Mouse (Mus musculus): ENCODE measurements around the gene Olfr64. TPM values are rescaled to one million over a fixed set of nuclear protein-coding genes. Genes with fewer than 3 reads are reported as not detected.
A peak's percentile ranks its signal among the peaks of the same experiment; 100 is the strongest.

The Olfr64 gene
- polyA plus RNA-seq, 1 experiment from 2014 or later: not detected

GRCm38 (mm10) chr7:103870667-103871066 is 23.6 kb downstream of the Olfr64 start:
- DNase-seq: peak; percentile 51
- H3K4me3 ChIP-seq (ENCODE audit: low read depth, low read length): no peak overlapping the region
- TF ChIP-seq EP300 (IDR thresholded peaks at IDR 0.05; ENCODE audit: low read depth) (peak; percentile 100), CTCF (IDR thresholded peaks at IDR 0.05; ENCODE audit: low read depth) (no peak)
- H3K4me2 ChIP-seq (ENCODE audit: low read depth, low read length): peak overlapping the region; percentile 38; the same call in 1 of the 2 replicates
- H3K9ac ChIP-seq (replicated peaks): peak overlapping the region; percentile 50
- ATAC-seq: peak; percentile 91
- H3K4me1 ChIP-seq (ENCODE audit: insufficient read depth): peaks cover 6% of the 10 kb centered on the region
- H3K9me3 ChIP-seq (ENCODE audit: low read length): no peaks in the 10 kb centered on the region
- H3K27me3 ChIP-seq (ENCODE audit: insufficient read depth, low read length): no peaks in the 10 kb centered on the region
- H3K36me3 ChIP-seq (replicated peaks; ENCODE audit: insufficient read depth, low read length): no peaks in the 10 kb centered on the region
- H3K27ac ChIP-seq (ENCODE audit: low read depth): peak overlapping the region; percentile 96

DNA sequence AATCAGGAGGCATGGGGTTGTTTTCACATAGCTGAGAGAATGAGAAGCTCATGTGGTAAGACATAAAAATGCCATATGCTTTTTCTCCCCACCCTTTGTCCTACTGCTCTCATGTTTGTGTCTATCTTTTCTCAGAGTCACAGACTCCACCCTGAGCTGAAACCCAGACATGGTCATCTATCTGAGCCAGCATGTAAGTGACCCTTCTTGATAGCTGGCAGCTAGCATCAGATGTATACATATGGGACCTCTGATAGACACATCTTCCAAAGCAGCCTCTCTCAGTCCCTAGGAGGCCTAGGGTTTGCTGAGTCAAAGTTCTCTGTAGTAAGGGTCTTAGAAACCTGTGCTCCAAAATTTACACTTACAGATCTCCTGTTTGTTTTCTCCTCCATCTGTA is 28.6 kb downstream of the Olfr64 start:
- peak overlapping the region; percentile 29; the same call in 1 of the 2 replicates for H3K4me2 ChIP-seq (ENCODE audit: low read depth, low read length)
- H3K9me3 ChIP-seq (ENCODE audit: low read length): no peaks in the 10 kb centered on the region
- peak overlapping the region; percentile 52; the same call in 1 of the 2 replicates for H3K9ac ChIP-seq (replicated peaks)
- H3K27me3 ChIP-seq (ENCODE audit: insufficient read depth, low read length): no peaks in the 10 kb centered on the region
- peak overlapping the region; percentile 92 for H3K27ac ChIP-seq (ENCODE audit: low read depth)
- H3K36me3 ChIP-seq (replicated peaks; ENCODE audit: insufficient read depth, low read length): no peaks in the 10 kb centered on the region
- H3K4me3 ChIP-seq (ENCODE audit: low read depth, low read length): no peak overlapping the region
- DNase-seq: peak; percentile 37
- no peak for TF ChIP-seq CTCF (IDR thresholded peaks at IDR 0.05; ENCODE audit: low read depth)
- TF ChIP-seq EP300 (IDR thresholded peaks at IDR 0.05; ENCODE audit: low read depth): peak; percentile 100
- ATAC-seq: peak; percentile 81
- H3K4me1 ChIP-seq (ENCODE audit: insufficient read depth): peaks cover 15% of the 10 kb centered on the region

- no peak for DNase-seq
- Histone ChIP-seq H3K4me2 (ENCODE audit: low read depth, low read length) (peak overlapping the region; percentile 2), H3K27me3 (ENCODE audit: insufficient read depth, low read length) (no peaks in the 10 kb centered on the region), H3K4me3 (ENCODE audit: low read depth, low read length) (no peak overlapping the region), H3K9ac (replicated peaks) (peak overlapping the region; percentile 58), H3K4me1 (ENCODE audit: insufficient read depth) (peaks cover 15% of the 10 kb centered on the region), H3K9me3 (ENCODE audit: low read length) (no peaks in the 10 kb centered on the region), H3K36me3 (replicated peaks; ENCODE audit: insufficient read depth, low read length) (no peaks in the 10 kb centered on the region), H3K27ac (ENCODE audit: low read depth) (peak overlapping the region; percentile 89)
- ATAC-seq: no peak
- 56% methylated on average over 3 of the region's 3 CpGs for WGBS (ENCODE audit: insufficient replicate concordance)
- TF ChIP-seq EP300 (IDR thresholded peaks at IDR 0.05; ENCODE audit: low read depth): no peak
These were observed 32.8 kb downstream of the Olfr64 start for GRCm38 (mm10) chr7:103861531-103861930.

DNA sequence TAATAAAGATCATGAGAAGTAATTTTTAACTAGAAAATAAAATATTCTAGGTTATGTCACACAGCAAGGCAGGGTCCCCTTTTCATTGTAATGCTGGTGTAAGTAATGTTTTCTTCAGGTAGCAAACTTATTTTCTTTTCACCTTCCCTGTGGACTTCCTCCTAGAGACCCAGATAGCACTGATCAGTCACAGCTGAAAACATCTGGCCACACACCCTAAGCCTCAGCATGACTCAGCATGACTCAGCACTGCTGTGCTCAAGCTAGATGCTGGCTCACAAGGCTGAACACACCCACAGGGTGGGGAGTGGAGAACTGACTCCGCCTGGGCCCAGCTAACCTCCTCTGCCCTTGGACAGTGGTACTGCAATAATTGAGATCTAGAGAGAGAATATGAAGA is 33.4 kb downstream of the Olfr64 start:
- peak overlapping the region; percentile 89 for H3K27ac ChIP-seq (ENCODE audit: low read depth)
- peak overlapping the region; percentile 58; the same call in 1 of the 2 replicates for H3K9ac ChIP-seq (replicated peaks)
- no peaks in the 10 kb centered on the region for H3K9me3 ChIP-seq (ENCODE audit: low read length)
- 39% methylated on average over 1 of the region's 1 CpGs for WGBS (ENCODE audit: insufficient replicate concordance)
- H3K4me1 ChIP-seq (ENCODE audit: insufficient read depth): peaks cover 15% of the 10 kb centered on the region
- H3K36me3 ChIP-seq (replicated peaks; ENCODE audit: insufficient read depth, low read length): no peaks in the 10 kb centered on the region
- H3K4me2 ChIP-seq (ENCODE audit: low read depth, low read length): peak overlapping the region; percentile 2
- peak; percentile 86 for ATAC-seq
- TF ChIP-seq CTCF (IDR thresholded peaks at IDR 0.05; ENCODE audit: low read depth) (peak; percentile 56), EP300 (IDR thresholded peaks at IDR 0.05; ENCODE audit: low read depth) (peak; percentile 100)
- DNase-seq: peak; percentile 92
- H3K4me3 ChIP-seq (ENCODE audit: low read depth, low read length): no peak overlapping the region
- no peaks in the 10 kb centered on the region for H3K27me3 ChIP-seq (ENCODE audit: insufficient read depth, low read length)

DNA sequence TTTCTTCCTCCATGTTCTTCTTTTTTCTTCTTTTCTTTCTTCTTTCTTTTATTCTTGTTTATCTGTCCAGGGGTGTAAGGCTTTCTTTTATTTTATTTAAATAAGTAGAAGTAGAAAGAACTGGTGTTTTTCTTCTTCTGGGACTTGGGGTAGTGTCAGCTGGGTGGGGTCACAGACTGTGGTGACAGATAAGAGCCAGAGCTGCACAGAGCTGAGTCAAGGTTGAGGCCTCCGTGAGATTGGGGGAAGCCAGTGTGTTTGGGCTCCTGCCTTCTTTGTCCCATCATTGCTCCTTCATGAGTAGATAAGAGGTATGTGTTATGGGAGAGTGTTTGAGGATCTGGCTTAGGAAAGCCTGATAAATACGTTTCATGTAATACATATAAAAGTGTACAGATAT is 35.2 kb downstream of the Olfr64 start:
- H3K9ac ChIP-seq (replicated peaks): peak overlapping the region; percentile 49

DNA sequence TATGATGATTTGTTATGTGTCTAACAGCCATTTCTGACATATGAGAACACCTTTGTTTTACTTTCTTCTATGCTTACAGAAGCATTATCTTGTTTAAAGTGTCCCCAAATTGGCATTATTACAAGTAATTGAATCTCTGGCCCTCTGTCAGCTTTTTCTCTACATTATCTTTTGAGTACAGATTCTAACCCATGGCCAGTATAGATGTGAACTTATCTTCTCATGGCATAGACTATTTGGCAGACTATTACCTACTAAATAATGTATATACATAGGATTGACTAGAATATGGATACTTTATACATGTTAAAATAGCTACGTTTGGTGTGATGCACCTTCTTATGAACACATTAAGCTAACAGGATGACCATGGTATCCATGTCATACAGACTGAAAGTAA is 39.6 kb downstream of the Olfr64 start:
- Histone ChIP-seq H3K9ac (replicated peaks) (no peak overlapping the region), H3K9me3 (ENCODE audit: low read length) (no peaks in the 10 kb centered on the region)

More for the DNA sequence above, 35.2 kb downstream of the Olfr64 start:
- Histone ChIP-seq H3K4me3 (ENCODE audit: low read depth, low read length) (no peak overlapping the region), H3K4me1 (ENCODE audit: insufficient read depth) (peaks cover 6% of the 10 kb centered on the region), H3K9me3 (ENCODE audit: low read length) (no peaks in the 10 kb centered on the region), H3K4me2 (ENCODE audit: low read depth, low read length) (peak overlapping the region; percentile 44), H3K27ac (ENCODE audit: low read depth) (peak overlapping the region; percentile 89), H3K36me3 (replicated peaks; ENCODE audit: insufficient read depth, low read length) (no peaks in the 10 kb centered on the region), H3K27me3 (ENCODE audit: insufficient read depth, low read length) (no peaks in the 10 kb centered on the region)
- WGBS (ENCODE audit: insufficient replicate concordance): 31% methylated on average over 2 of the region's 2 CpGs
- DNase-seq: peak; percentile 75
- peak; percentile 90 for ATAC-seq
- TF ChIP-seq CTCF (IDR thresholded peaks at IDR 0.05; ENCODE audit: low read depth): no peak
- peak; percentile 99 for TF ChIP-seq EP300 (IDR thresholded peaks at IDR 0.05; ENCODE audit: low read depth)

More for the DNA sequence above, 39.6 kb downstream of the Olfr64 start:
- Histone ChIP-seq H3K4me2 (ENCODE audit: low read depth, low read length) (no peak overlapping the region), H3K27ac (ENCODE audit: low read depth) (peak overlapping the region; percentile 37; the same call in 1 of the 2 replicates), H3K27me3 (ENCODE audit: insufficient read depth, low read length) (no peaks in the 10 kb centered on the region), H3K4me3 (ENCODE audit: low read depth, low read length) (no peak overlapping the region), H3K36me3 (replicated peaks; ENCODE audit: insufficient read depth, low read length) (no peaks in the 10 kb centered on the region), H3K4me1 (ENCODE audit: insufficient read depth) (no peaks in the 10 kb centered on the region; the same call in 1 of the 2 replicates)
- no peak for TF ChIP-seq CTCF (IDR thresholded peaks at IDR 0.05; ENCODE audit: low read depth)
- TF ChIP-seq EP300 (IDR thresholded peaks at IDR 0.05; ENCODE audit: low read depth): peak; percentile 95
- ATAC-seq (no peak), DNase-seq (no peak)
- 49% methylated on average over 1 of the region's 1 CpGs for WGBS (ENCODE audit: insufficient replicate concordance)
